Mouse (Mus musculus) natural killer cell, adult 2 months (primary cell): ENCODE data around the gene Rprd1b.

Source experiments
- DNase-seq, 2 experiments: peaks; one replicate each; pipeline ENCODE4 v3.0.0; 2022; ENCODE audit warnings: low spot score in 2 of 2

Gene Rprd1b

GRCm38 (mm10) chr2:158121645-158122326 lies 93.5 kb downstream of the Rprd1b start:
- no peak for DNase-seq

- no peak for DNase-seq
Observed at GRCm38 (mm10) chr2:158122814-158123213, 94.5 kb downstream of the Rprd1b start.

- no peak for DNase-seq
Observed at GRCm38 (mm10) chr2:158127245-158127644, 98.9 kb downstream of the Rprd1b start.

- DNase-seq, result no peak
Observed at GRCm38 (mm10) chr2:158127872-158128271, 99.6 kb downstream of the Rprd1b start.

- DNase-seq, result no peak
Observed at GRCm38 (mm10) chr2:158128461-158129130, 100.3 kb downstream of the Rprd1b start.

- DNase-seq, result no peak
Observed at GRCm38 (mm10) chr2:158129291-158130002, 101.2 kb downstream of the Rprd1b start.

GRCm38 (mm10) chr2:158130391-158130986 lies 102.2 kb downstream of the Rprd1b start:
- no peak for DNase-seq

- no peak for DNase-seq
Observed at GRCm38 (mm10) chr2:158131197-158131835, 103.0 kb downstream of the Rprd1b start.

- DNase-seq, result no peak
Observed at GRCm38 (mm10) chr2:158132320-158132719, 104.0 kb downstream of the Rprd1b start.

- peak in 1 of 2 experiments; percentile 66 for DNase-seq
Observed at GRCm38 (mm10) chr2:158133050-158133449, 104.8 kb downstream of the Rprd1b start.

- DNase-seq, result no peak
Observed at GRCm38 (mm10) chr2:158136205-158136604, 107.9 kb downstream of the Rprd1b start.

GRCm38 (mm10) chr2:158137771-158138170 lies 109.5 kb downstream of the Rprd1b start:
- DNase-seq, result no peak

GRCm38 (mm10) chr2:158138778-158139177 lies 110.5 kb downstream of the Rprd1b start:
- no peak for DNase-seq

GRCm38 (mm10) chr2:158139628-158140027 lies 111.3 kb downstream of the Rprd1b start:
- DNase-seq, result no peak

- no peak for DNase-seq
Observed at GRCm38 (mm10) chr2:158140664-158141063, 112.4 kb downstream of the Rprd1b start.

- DNase-seq, result no peak
Observed at GRCm38 (mm10) chr2:158141271-158141670, 113.0 kb downstream of the Rprd1b start.

GRCm38 (mm10) chr2:158141690-158142440 lies 113.6 kb downstream of the Rprd1b start:
- DNase-seq, result no peak

- DNase-seq, result no peak
Observed at GRCm38 (mm10) chr2:158142981-158143380, 114.7 kb downstream of the Rprd1b start.

- no peak for DNase-seq
Observed at GRCm38 (mm10) chr2:158143816-158144215, 115.5 kb downstream of the Rprd1b start.

- no peak for DNase-seq
Observed at GRCm38 (mm10) chr2:158144263-158144662, 116.0 kb downstream of the Rprd1b start.
